Mouse (Mus musculus): Measurements from ENCODE around the gene Olfr1079.
"Not testable (repeated sequence)": the region's sequence is repeated elsewhere in the genome, so short reads cannot be mapped to it uniquely, and the experiment has no call there.

The Olfr1079 gene

GRCm38 (mm10) chr2:86542380-86542779, at the start of gene Olfr1079:
TSS of gene Olfr1079 (minus strand) at chr2:86542480.
- no peak for DNase-seq (ENCODE audit: low spot score)

GRCm38 (mm10) chr2:86558135-86558534, 15.9 kb upstream of the Olfr1079 start, which contains the start of gene Olfr1080:
TSS of gene Olfr1080 (minus strand) at chr2:86558235.
- DNase-seq (ENCODE audit: low spot score) = not testable (repeated sequence)

GRCm38 (mm10) chr2:86530991-86531390, 11.3 kb downstream of the Olfr1079 start:
- DNase-seq (ENCODE audit: low spot score) = no peak

GRCm38 (mm10) chr2:86508161-86508560, 34.1 kb downstream of the Olfr1079 start, which contains the start of gene Olfr1076:
TSS of gene Olfr1076 (plus strand) at chr2:86508461.
- no peak for DNase-seq (ENCODE audit: low spot score)

GRCm38 (mm10) chr2:86487286-86487685, 55.0 kb downstream of the Olfr1079 start, which contains the start of gene Olfr228:
TSS of gene Olfr228 (minus strand) at chr2:86487386.
- DNase-seq (ENCODE audit: low spot score) = no peak

All from left cerebral cortex, adult 11 months (tissue).